Mouse (Mus musculus): ENCODE results near the gene Grm3. TPM values are rescaled to one million over a fixed set of nuclear protein-coding genes. Genes with fewer than 3 reads are reported as not detected.

Grm3 gene
- polyA plus RNA-seq, 1 experiment from 2014 or later: 0.36 TPM

DNA sequence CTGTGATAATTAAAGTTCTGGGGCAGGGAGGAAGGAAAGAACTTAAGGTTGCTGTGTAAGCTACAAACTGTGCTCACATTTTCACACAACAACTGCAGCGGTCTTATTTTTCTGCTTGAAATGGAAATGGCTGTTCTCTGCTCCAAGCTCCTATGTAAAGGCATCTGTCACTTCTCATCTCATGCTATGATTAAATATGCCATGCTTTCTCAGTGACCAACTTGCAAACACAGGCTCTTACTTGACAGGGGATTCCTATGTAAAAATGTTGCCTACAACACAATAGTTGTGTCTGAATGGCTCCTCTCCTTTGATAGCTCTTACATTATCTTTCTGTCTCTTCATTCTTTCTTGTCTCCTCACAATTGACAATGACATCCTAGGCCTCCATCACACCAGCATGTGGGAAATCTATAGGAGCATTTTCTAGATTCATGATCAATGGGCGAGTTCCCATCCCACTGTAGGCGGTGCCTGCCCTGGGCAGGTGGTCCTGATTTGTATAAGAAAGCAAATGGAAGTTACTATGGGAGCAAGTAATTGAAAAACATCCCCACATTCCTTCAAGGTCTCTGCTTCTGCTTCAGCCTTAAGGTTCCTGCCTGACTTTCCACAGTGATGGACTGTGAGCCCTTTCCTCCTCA lies 34.2 kb downstream of the Grm3 start:
- no peak for DNase-seq (ENCODE audit: extremely low spot score, low spot score)
- Histone ChIP-seq H3K36me3 (replicated peaks) (no peaks in the 10 kb centered on the region), H3K4me1 (peaks cover 8% of the 10 kb centered on the region), H3K4me3 (no peak overlapping the region), H3K27ac (no peak overlapping the region), H3K9me3 (no peaks in the 10 kb centered on the region), H3K27me3 (ENCODE audit: poor library complexity, severe bottlenecking) (no peaks in the 10 kb centered on the region)
- 44% methylated on average over 3 of the region's 3 CpGs for WGBS

DNA sequence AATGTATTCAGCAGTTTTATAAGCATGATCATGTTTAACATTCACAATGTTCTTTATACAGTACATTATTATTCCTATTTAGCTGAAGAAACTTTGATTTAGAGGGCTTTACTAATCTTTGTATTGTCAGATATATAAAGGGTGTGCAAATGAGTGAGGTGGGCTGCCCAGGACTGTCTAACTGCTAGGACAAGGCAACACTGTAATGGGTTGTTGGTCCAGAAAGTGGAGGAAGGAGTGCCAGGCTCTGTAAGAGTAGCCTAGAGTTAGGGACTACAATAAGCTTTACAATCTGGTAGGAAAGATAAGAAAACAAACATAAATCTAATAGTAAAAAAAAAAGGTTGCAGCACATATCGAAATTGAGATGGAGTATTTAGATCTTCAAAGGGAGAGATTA lies 34.8 kb downstream of the Grm3 start:
- peaks cover 8% of the 10 kb centered on the region for H3K4me1 ChIP-seq
- no peak overlapping the region for H3K4me3 ChIP-seq
- no peaks in the 10 kb centered on the region for H3K9me3 ChIP-seq
- no peaks in the 10 kb centered on the region for H3K27me3 ChIP-seq (ENCODE audit: poor library complexity, severe bottlenecking)
- 50% methylated on average over 1 of the region's 1 CpGs for WGBS
- H3K27ac ChIP-seq: no peak overlapping the region
- H3K36me3 ChIP-seq (replicated peaks): no peaks in the 10 kb centered on the region
- no peak for DNase-seq (ENCODE audit: extremely low spot score, low spot score)

DNA sequence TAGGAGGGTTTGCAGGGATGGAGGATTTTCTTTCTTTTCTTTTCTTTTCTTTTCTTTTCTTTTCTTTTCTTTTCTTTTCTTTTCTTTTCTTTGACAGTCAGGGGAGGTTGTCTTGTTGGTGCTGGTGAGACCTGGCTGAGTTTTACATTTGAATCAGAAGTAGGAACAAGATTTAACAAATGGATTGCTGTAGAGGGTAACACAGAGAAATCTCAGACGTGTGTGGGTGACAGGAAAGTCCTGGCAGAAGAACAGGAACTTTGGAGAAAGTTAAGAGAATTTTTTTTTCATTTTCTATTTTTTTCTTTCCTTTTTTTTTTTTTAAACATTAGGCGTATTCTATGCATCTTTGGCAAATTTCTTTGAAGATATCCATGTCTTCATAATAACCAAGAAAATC lies 41.8 kb downstream of the Grm3 start:
- Histone ChIP-seq H3K27ac (no peak overlapping the region), H3K4me3 (no peak overlapping the region), H3K36me3 (replicated peaks) (no peaks in the 10 kb centered on the region), H3K27me3 (ENCODE audit: poor library complexity, severe bottlenecking) (no peaks in the 10 kb centered on the region), H3K4me1 (no peaks in the 10 kb centered on the region), H3K9me3 (no peaks in the 10 kb centered on the region)
- WGBS: 61% methylated on average over 2 of the region's 2 CpGs
- DNase-seq (ENCODE audit: extremely low spot score, low spot score): no peak

DNA sequence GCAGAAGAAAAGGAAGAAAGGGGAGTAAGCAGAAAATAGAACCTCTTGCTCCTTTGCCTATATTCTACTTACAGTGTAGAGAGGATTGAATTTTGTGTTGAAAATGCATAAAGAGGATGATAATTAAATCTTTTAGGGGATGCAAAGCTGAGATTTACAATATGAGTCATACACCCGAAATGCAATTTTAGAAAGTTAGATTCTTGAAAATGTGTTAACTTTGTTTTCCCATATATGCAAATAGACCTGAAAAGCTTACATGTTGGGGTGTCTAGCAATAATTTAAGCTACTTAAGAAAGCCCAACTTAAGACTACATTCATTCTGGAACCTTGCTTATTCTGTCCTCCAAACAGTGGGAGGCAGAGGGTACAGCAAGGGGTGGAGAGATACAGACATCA lies 56.0 kb downstream of the Grm3 start:
- H3K27me3 ChIP-seq (ENCODE audit: poor library complexity, severe bottlenecking): no peaks in the 10 kb centered on the region
- no peaks in the 10 kb centered on the region for H3K4me1 ChIP-seq
- H3K4me3 ChIP-seq: no peak overlapping the region
- no peaks in the 10 kb centered on the region for H3K9me3 ChIP-seq
- H3K36me3 ChIP-seq (replicated peaks): no peaks in the 10 kb centered on the region
- H3K27ac ChIP-seq: no peak overlapping the region
- DNase-seq (ENCODE audit: extremely low spot score, low spot score): no peak
- WGBS: 88% methylated on average over 1 of the region's 1 CpGs

DNA sequence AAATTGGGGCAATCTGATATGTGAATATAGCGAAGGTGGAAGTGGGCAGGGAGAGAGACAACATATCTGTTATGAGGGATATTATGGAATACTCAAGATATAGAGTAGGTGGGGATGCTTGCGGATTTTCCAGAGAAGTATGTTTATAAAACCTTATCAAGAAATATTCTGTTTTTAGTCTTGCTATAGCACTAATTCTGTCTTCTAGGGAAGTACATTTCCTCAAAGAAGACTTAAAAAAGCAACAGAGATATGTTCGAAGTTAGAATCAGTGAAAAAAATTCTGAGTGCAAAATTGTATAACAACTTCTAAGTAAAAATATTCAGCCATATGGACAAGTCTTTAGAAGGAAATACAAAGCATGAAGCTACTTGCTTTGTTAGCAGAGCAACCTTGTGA lies 61.6 kb downstream of the Grm3 start:
- Histone ChIP-seq H3K9me3 (no peaks in the 10 kb centered on the region), H3K36me3 (replicated peaks) (no peaks in the 10 kb centered on the region), H3K27ac (no peak overlapping the region), H3K27me3 (ENCODE audit: poor library complexity, severe bottlenecking) (no peaks in the 10 kb centered on the region), H3K4me1 (peaks cover 7% of the 10 kb centered on the region; the same call in 1 of the 2 replicates), H3K4me3 (no peak overlapping the region)
- 93% methylated on average over 3 of the region's 3 CpGs for WGBS
- DNase-seq (ENCODE audit: extremely low spot score, low spot score): no peak

DNA sequence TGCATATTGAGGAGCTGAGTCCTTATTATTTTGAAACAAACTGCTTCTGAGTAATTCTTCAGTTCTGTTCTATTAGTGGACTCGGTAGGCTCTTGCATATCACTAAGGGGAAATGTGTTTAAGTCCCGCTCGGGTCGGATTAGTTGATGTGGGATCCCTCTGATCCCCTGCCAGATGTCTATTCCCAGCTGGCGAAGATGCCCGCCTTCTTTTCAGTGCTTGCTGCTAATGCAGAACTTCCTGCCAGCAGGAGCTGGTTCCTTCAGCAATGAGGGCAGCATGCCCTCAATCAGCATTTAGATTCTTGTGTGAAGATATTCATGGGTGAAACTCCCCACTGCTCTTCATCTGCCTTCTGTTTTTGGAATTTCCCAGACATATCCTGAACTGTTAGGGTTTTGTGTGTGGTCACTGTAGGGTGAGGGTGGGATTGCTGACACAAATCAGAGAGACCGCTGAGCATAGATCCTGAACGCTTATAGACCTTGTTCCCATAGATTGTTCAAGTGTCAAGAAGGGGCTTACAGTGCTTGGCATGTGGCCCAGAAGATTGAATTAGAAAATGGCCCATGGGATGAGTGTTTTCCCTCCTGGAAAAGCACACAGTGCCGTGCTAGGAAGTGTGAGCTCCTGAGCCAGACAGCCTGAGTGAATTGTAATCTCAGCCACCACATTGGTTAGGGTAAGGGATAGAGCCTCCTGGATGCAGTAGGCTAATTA lies 62.9 kb downstream of the Grm3 start:
- no peaks in the 10 kb centered on the region for H3K36me3 ChIP-seq (replicated peaks)
- 67% methylated on average over 9 of the region's 9 CpGs for WGBS
- no peaks in the 10 kb centered on the region for H3K27me3 ChIP-seq (ENCODE audit: poor library complexity, severe bottlenecking)

DNA sequence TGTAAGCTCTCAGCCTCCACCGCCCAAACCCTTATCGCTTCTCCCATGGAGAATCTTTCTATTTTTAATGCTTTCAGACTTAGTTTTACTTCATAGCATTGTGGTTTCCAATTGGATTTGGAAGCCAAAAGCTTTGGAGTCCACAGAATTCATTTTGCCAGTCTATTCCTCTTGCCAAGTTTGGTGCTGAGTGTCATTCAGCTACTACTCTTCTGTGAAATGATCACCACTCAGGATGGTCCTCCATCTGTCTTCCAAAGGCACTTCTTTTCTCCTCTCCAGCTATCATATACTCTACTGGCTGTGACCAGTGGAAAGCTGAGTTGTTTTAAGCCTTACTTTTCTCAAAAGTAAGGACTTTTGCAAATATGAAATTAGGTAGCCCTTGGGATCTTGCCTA lies 86.4 kb downstream of the Grm3 start:
- Histone ChIP-seq H3K36me3 (replicated peaks) (no peaks in the 10 kb centered on the region), H3K27ac (no peak overlapping the region), H3K4me3 (no peak overlapping the region), H3K9me3 (no peaks in the 10 kb centered on the region), H3K4me1 (no peaks in the 10 kb centered on the region), H3K27me3 (ENCODE audit: poor library complexity, severe bottlenecking) (no peaks in the 10 kb centered on the region)
- no peak for DNase-seq (ENCODE audit: extremely low spot score, low spot score)
- 95% methylated on average over 2 of the region's 2 CpGs for WGBS

More for the DNA sequence above, 62.9 kb downstream of the Grm3 start:
- H3K4me3 ChIP-seq: no peak overlapping the region
- peaks cover 7% of the 10 kb centered on the region; the same call in 1 of the 2 replicates for H3K4me1 ChIP-seq
- no peak for DNase-seq (ENCODE audit: extremely low spot score, low spot score)
- no peak overlapping the region for H3K27ac ChIP-seq
- H3K9me3 ChIP-seq: no peaks in the 10 kb centered on the region

DNA sequence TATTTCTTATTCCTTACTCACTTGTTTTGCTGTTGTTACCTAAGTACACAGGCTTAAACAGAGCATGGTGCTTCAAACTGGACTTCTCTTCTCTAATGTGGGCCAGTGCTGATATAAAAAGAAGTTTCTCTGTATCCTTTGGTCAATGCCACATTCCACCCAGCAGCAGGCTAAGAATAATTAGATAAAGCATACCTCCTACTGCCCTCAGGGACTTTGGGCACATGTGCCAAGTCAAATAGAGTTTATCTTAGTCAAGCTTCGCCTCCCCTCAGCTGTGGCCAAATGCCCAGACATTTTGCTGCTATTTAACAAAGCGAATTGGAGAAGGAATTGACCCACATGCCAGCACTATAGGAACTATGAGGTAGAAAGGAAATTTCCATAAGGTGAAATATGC lies 97.8 kb downstream of the Grm3 start:
- no peak overlapping the region for H3K27ac ChIP-seq
- peaks cover 11% of the 10 kb centered on the region for H3K4me1 ChIP-seq
- H3K36me3 ChIP-seq (replicated peaks): no peaks in the 10 kb centered on the region
- no peak overlapping the region for H3K4me3 ChIP-seq
- H3K27me3 ChIP-seq (ENCODE audit: poor library complexity, severe bottlenecking): no peaks in the 10 kb centered on the region
- DNase-seq (ENCODE audit: extremely low spot score, low spot score): no peak
- H3K9me3 ChIP-seq: no peaks in the 10 kb centered on the region
- 82% methylated on average over 2 of the region's 2 CpGs for WGBS

DNA sequence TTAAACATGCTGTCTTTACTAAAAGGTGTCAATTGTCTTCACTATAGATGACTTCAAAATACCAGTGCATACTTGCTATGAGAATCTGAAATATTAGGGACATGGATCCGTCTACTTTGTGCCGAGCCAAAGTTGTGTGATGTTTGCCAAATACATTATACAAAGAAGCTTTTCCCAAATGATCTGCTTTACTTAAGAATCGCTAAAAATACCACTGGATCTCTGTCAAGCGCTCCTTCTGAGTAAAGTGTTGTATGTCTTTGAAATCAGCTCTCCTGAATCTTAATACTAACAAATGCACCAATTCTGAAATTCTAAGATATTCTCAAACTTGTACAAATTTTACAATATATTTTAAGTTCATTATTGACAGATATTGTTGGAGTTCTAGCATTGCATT lies 100.6 kb downstream of the Grm3 start:
- WGBS: 90% methylated on average over 4 of the region's 4 CpGs
- no peaks in the 10 kb centered on the region for H3K9me3 ChIP-seq
- DNase-seq (ENCODE audit: extremely low spot score, low spot score): no peak
- H3K4me1 ChIP-seq: peaks cover 13% of the 10 kb centered on the region
- no peaks in the 10 kb centered on the region for H3K27me3 ChIP-seq (ENCODE audit: poor library complexity, severe bottlenecking)
- H3K27ac ChIP-seq: no peak overlapping the region
- no peaks in the 10 kb centered on the region for H3K36me3 ChIP-seq (replicated peaks)
- H3K4me3 ChIP-seq: no peak overlapping the region

DNA sequence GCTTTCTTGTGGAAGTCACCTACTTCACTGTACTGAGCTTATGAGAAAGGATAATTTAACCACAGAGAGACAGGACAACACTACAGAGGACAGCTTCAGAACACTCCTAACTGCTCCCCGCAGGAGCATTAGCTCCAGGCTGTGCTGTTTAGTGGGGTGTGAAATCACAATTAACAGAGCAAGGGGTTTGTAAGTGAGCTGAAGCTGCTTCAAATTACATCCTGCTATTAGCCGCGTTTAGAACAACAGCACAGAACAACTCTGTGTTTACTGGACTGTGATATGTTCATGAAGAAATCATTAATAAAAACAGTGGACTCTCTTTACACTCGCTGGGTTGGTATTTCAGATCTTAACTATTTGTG lies 101.9 kb downstream of the Grm3 start:
- Histone ChIP-seq H3K36me3 (replicated peaks) (no peaks in the 10 kb centered on the region), H3K9me3 (no peaks in the 10 kb centered on the region), H3K4me3 (no peak overlapping the region), H3K4me1 (peaks cover 13% of the 10 kb centered on the region), H3K27ac (0 out of 2 replicates have a peak overlapping the region, but pooled peaks have one; percentile 35), H3K27me3 (ENCODE audit: poor library complexity, severe bottlenecking) (no peaks in the 10 kb centered on the region)
- peak; percentile 20 for DNase-seq (ENCODE audit: extremely low spot score, low spot score)
- WGBS: 2% methylated on average over 4 of the region's 4 CpGs

DNA sequence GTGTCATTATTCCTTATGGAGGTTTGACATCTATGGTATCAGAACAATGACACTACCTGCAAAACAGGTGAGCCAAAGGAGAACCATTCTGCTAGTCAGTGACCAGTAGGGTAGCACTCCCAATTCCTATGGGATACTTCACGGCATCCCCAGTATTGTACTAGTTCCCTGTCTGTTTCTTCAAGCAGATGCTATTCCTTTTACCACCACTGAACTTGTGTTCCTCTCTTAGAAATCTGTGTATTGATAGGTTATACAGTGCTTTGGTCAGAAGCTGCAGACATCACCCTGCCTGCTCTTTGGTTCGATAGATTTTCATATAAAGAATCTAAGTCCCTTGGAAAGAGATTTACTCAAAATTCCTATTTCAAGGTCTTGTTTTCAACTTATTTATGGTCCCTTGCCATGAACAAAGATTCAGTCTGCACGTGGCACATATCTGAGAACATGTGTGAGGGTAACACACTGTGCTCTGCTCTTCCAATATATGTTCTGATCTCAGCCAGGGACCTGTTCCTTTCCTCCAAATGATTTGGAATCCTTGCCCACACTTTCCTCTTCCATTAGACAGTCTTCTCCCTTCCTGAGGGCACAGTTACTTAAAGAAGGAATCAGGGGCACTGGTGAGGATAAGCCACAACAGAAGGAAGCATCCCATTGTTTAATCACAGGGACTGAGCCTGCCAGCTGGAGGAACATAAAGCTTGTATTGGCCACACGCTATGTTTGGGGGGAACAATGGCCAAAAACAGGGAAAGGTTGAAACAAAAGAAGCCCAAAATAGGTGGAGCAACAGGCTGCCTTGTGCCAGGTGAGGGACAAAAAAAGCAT lies 102.5 kb downstream of the Grm3 start:
- Histone ChIP-seq H3K9me3 (no peaks in the 10 kb centered on the region), H3K27ac (peak overlapping the region; percentile 35; the same call in 1 of the 2 replicates), H3K4me3 (no peak overlapping the region), H3K27me3 (ENCODE audit: poor library complexity, severe bottlenecking) (no peaks in the 10 kb centered on the region), H3K4me1 (peaks cover 13% of the 10 kb centered on the region), H3K36me3 (replicated peaks) (no peaks in the 10 kb centered on the region)
- no peak for DNase-seq (ENCODE audit: extremely low spot score, low spot score)
- 49% methylated on average over 4 of the region's 4 CpGs for WGBS

DNA sequence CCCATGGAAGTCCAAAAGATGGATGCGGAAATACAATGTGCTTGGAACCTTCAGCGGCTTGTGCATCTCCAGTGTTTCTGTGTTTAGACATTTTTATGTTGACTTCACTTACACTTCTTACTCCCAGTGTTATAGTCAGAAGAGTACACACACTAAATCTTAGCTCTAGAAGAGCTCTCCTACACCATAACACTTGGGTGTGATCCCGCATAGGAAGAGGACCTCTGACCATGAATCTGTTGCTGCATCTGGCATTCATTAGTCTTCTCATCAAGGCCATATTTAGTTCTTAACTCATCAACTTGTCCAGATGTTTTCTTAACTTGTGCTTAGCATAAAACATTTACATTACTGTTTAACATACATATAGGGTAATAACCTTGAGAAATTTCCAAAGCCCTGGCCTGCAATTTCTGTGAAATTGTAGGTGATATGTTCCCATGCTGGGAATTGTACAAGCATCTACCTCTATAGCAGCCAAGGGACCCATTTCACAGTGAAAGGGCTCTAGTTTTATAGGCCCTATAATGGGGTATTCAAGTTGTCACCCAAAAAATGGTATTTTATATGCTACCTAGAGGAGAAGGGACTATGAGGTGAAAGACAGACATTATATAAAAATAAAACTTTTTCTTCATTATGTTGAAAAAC lies 103.4 kb downstream of the Grm3 start:
- Histone ChIP-seq H3K27ac (no peak overlapping the region), H3K4me3 (no peak overlapping the region), H3K4me1 (peaks cover 13% of the 10 kb centered on the region), H3K9me3 (no peaks in the 10 kb centered on the region), H3K27me3 (ENCODE audit: poor library complexity, severe bottlenecking) (no peaks in the 10 kb centered on the region), H3K36me3 (replicated peaks) (no peaks in the 10 kb centered on the region)
- DNase-seq (ENCODE audit: extremely low spot score, low spot score): no peak
- 87% methylated on average over 3 of the region's 3 CpGs for WGBS
